Mouse (Mus musculus): ENCODE data around the gene Sema4a. TPM values are rescaled to one million over a fixed set of nuclear protein-coding genes. Genes with fewer than 3 reads are reported as not detected.
"Not testable (repeated sequence)": the region's sequence is repeated elsewhere in the genome, so short reads cannot be mapped to it uniquely, and the experiment has no call there.

Gene Sema4a
- polyA plus RNA-seq, 1 experiment from 2014 or later, result 93.1 TPM

DNA sequence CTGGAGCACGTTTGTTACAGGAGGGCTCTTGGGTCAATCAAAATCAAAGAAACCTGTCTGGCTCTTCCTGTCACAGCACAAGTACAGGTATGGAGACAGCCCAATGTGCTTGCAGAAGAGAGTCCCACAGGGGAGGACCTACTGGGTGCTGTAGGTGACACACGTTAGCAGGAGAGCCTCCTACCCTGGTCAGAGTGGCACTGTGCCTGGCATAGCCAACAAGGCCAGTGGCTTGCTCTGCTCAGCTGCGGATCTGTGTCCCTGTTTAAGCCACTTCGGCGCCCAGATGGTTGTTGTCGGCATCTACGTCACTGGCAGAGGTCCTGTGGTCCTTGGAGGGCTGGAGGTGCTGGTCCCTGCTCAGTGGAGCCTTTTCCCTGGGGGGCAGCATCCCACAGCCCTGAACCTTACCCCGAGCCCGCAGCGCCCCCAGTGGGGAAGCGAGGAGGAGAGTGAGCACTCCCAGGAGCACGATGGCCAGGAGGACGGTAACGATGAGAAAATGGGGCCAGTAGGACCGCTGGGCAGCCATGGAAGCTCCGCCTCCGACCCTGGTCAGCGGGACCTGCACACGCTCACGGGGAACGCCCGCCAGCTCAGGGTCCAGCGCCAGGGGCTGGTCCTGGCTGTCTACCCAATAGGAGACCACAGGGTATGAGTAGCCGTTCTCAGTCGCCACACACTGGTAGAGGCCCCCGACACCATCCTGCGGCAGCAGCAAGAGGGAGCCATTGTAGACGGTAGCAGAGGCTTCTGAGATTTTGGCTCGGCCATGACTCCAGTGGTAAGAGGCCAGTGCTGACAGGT, 24.4 kb downstream of the Sema4a start:
- Histone ChIP-seq H3K4me1 (replicated peaks; ENCODE audit: control insufficient read depth, insufficient read depth, low read length) (peaks cover 6% of the 10 kb centered on the region; the same call in 1 of the 2 replicates), H3K9me3 (ENCODE audit: control insufficient read depth) (no peaks in the 10 kb centered on the region), H3K4me2 (replicated peaks; ENCODE audit: low read depth) (peak overlapping the region; percentile 52), H3K9ac (ENCODE audit: low read depth, low read length) (no peak overlapping the region), H3K36me3 (ENCODE audit: control insufficient read depth, insufficient read depth) (peaks cover 48% of the 10 kb centered on the region), H3K4me3 (ENCODE audit: low read depth, low read length) (no peak overlapping the region), H3K27ac (ENCODE audit: low read depth, low read length) (no peak overlapping the region), H3K27me3 (replicated peaks; ENCODE audit: control insufficient read depth, insufficient read depth, low read length) (no peaks in the 10 kb centered on the region)
- peak; percentile 68 for TF ChIP-seq CTCF (IDR thresholded peaks at IDR 0.05; ENCODE audit: low read depth)
- WGBS, result 32% methylated on average over 29 of the region's 29 CpGs
- ATAC-seq, result no peak

DNA sequence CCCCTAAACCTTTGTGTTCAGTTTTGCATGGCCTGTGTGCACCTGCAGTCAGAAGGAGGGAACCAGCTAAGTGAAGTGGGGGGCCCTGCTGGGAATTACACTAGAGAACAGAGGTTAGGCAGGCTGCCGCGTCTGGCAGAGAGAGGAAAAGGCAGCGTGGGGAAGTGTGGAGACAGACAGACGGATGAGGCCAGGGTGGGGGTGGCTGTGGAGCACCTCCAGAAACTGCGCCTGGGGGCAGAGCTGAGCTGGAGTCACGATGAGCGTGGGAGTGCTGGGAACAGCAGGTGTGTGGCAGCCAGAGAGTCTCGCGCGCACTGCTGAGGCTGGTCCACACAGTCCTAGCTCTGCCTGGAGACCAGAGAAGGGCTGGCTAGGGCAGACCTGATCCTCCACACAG, 25.5 kb downstream of the Sema4a start:
- WGBS, result 76% methylated on average over 10 of the region's 10 CpGs
- no peak for ATAC-seq

DNA sequence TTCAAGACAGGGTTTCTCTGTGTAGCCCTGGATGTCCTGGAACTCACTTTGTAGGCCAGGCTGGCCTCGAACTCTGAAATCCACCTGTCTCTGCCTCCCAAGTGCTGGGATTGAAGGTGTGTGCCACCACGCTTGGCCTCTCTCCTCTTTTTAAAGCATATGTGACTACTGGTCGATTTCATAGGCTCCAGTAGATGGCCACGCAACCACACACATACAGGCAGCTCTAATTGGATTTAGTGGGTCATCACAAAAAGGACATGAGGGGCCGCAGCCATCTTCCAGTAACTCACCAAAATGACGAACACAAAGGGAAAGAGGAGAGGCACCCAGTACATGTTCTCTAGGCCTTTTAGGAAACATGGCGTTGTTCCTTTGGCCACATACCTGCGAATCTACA, 32.3 kb downstream of the Sema4a start:
- 76% methylated on average over 8 of the region's 8 CpGs for WGBS

More for the DNA sequence above, 25.5 kb downstream of the Sema4a start:
- Histone ChIP-seq H3K27ac (ENCODE audit: low read depth, low read length) (no peak overlapping the region), H3K36me3 (ENCODE audit: control insufficient read depth, insufficient read depth) (peaks cover 48% of the 10 kb centered on the region), H3K4me2 (replicated peaks; ENCODE audit: low read depth) (no peak overlapping the region), H3K4me3 (ENCODE audit: low read depth, low read length) (no peak overlapping the region), H3K27me3 (replicated peaks; ENCODE audit: control insufficient read depth, insufficient read depth, low read length) (no peaks in the 10 kb centered on the region), H3K9me3 (ENCODE audit: control insufficient read depth) (no peaks in the 10 kb centered on the region), H3K9ac (ENCODE audit: low read depth, low read length) (no peak overlapping the region), H3K4me1 (replicated peaks; ENCODE audit: control insufficient read depth, insufficient read depth, low read length) (no peaks in the 10 kb centered on the region)
- no peak for TF ChIP-seq CTCF (IDR thresholded peaks at IDR 0.05; ENCODE audit: low read depth)

DNA sequence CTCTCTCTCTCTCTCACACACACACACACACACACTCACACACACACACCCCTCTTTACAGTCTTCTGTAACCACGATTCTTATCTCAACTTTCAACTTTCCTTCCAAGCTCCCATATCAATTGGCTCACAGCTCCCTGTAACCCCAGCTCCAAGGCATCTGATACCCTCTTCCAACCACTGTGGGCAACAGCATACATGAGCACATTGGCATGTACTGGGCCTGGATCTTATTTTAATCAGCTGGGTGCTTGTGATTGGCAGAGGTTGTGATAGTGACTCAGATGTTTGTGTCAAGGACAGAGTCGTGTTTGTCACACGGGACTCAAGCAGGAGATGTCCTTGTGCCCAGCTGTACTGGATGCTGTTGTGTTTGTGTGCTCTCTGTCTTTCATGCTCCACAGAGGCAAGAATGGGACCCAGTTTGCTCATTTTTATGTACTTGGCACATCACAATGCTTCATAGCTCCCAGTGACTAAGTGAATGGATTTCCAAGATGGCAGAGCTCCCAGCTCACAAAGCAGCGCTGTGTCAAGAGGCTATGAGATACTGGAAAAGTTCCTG, 33.6 kb downstream of the Sema4a start:
- no peak for TF ChIP-seq CTCF (IDR thresholded peaks at IDR 0.05; ENCODE audit: low read depth)
- WGBS, result 64% methylated on average over 4 of the region's 4 CpGs
- no peaks in the 10 kb centered on the region for H3K27me3 ChIP-seq (replicated peaks; ENCODE audit: control insufficient read depth, insufficient read depth, low read length)
- 0 out of 2 replicates have a peak, but pooled peaks cover 6% of the 10 kb centered on the region for H3K4me1 ChIP-seq (replicated peaks; ENCODE audit: control insufficient read depth, insufficient read depth, low read length)
- H3K9me3 ChIP-seq (ENCODE audit: control insufficient read depth), result no peaks in the 10 kb centered on the region
- H3K36me3 ChIP-seq (ENCODE audit: control insufficient read depth, insufficient read depth), result no peaks in the 10 kb centered on the region
- no peak for ATAC-seq
- H3K9ac ChIP-seq (ENCODE audit: low read depth, low read length), result no peak overlapping the region
- no peak overlapping the region for H3K27ac ChIP-seq (ENCODE audit: low read depth, low read length)
- H3K4me3 ChIP-seq (ENCODE audit: low read depth, low read length), result no peak overlapping the region
- H3K4me2 ChIP-seq (replicated peaks; ENCODE audit: low read depth), result no peak overlapping the region

More for the DNA sequence above, 32.3 kb downstream of the Sema4a start:
- not testable (repeated sequence) for H3K4me2 ChIP-seq (replicated peaks; ENCODE audit: low read depth); ATAC-seq; H3K4me1 ChIP-seq (replicated peaks; ENCODE audit: control insufficient read depth, insufficient read depth, low read length); H3K36me3 ChIP-seq (ENCODE audit: control insufficient read depth, insufficient read depth); H3K9me3 ChIP-seq (ENCODE audit: control insufficient read depth); H3K9ac ChIP-seq (ENCODE audit: low read depth, low read length); H3K4me3 ChIP-seq (ENCODE audit: low read depth, low read length); H3K27ac ChIP-seq (ENCODE audit: low read depth, low read length); H3K27me3 ChIP-seq (replicated peaks; ENCODE audit: control insufficient read depth, insufficient read depth, low read length)
- TF ChIP-seq CTCF (IDR thresholded peaks at IDR 0.05; ENCODE audit: low read depth), result peak; percentile 55

DNA sequence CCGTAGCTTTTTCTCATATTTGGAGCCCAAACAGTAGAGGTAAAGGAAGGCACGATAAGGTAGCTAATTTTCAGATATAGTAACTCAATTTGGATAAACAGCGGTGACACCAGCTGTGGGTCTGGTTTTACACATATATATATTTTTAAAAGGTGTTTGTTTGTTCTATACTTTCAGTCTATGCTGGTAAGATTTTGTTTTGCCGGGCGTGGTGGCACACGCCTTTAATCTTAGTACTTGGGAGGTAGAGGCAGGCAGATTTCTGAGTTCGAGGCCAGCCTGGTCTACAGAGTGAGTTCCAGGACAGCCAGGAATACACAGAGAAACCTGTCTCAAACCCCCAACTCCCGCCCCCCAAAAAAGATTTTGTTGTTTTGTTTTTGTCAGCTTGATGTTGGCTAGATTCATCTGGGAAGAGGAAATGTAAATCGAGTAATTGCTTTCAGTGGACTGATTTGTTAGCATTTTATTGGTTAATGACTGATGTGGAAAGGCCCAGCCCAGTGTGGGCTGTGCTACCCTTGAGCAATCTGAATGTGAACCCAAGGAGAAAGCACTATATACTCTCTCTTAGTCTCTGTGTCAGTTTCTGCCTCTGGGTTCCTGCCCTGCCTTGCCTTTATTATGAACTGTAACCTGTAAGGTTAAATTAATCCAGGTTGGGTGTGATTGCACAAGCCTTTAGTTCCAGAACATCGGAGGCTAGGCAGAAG, 35.1 kb downstream of the Sema4a start:
- H3K9ac ChIP-seq (ENCODE audit: low read depth, low read length), result no peak overlapping the region
- H3K36me3 ChIP-seq (ENCODE audit: control insufficient read depth, insufficient read depth), result peaks cover 6% of the 10 kb centered on the region
- H3K4me3 ChIP-seq (ENCODE audit: low read depth, low read length), result no peak overlapping the region
- no peak for TF ChIP-seq CTCF (IDR thresholded peaks at IDR 0.05; ENCODE audit: low read depth)
- no peaks in the 10 kb centered on the region for H3K27me3 ChIP-seq (replicated peaks; ENCODE audit: control insufficient read depth, insufficient read depth, low read length)
- 67% methylated on average over 10 of the region's 10 CpGs for WGBS
- no peak for ATAC-seq
- 0 out of 2 replicates have a peak, but pooled peaks cover 11% of the 10 kb centered on the region for H3K4me1 ChIP-seq (replicated peaks; ENCODE audit: control insufficient read depth, insufficient read depth, low read length)
- 0 out of 2 replicates have a peak overlapping the region, but pooled peaks have one; percentile 36 for H3K27ac ChIP-seq (ENCODE audit: low read depth, low read length)
- H3K4me2 ChIP-seq (replicated peaks; ENCODE audit: low read depth), result no peak overlapping the region
- H3K9me3 ChIP-seq (ENCODE audit: control insufficient read depth), result no peaks in the 10 kb centered on the region

DNA sequence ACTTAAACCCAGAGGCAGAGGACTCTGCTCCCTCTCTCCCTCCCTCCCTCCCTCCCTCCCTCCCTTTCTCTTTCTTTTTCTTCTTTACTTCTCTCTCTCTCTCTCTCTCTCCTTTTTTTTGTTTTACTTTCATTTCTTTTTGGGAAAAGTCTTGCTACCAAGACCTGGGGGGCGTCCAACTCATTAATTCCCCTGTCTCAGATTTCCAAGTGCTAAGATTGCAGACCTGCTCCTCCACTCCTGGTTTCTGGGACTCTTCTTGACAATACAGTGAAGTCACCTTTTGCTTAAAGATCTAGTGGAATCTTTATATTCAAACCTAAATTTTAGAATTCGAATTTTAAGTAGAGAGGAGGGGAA, 35.7 kb downstream of the Sema4a start:
- peak overlapping the region; percentile 95 for H3K4me2 ChIP-seq (replicated peaks; ENCODE audit: low read depth)
- ATAC-seq, result no peak
- H3K36me3 ChIP-seq (ENCODE audit: control insufficient read depth, insufficient read depth), result peaks cover 11% of the 10 kb centered on the region
- H3K4me3 ChIP-seq (ENCODE audit: low read depth, low read length), result peak overlapping the region; percentile 68; the same call in 1 of the 2 replicates
- no peak overlapping the region for H3K9ac ChIP-seq (ENCODE audit: low read depth, low read length)
- no peaks in the 10 kb centered on the region for H3K27me3 ChIP-seq (replicated peaks; ENCODE audit: control insufficient read depth, insufficient read depth, low read length)
- H3K27ac ChIP-seq (ENCODE audit: low read depth, low read length), result peak overlapping the region; percentile 36; the same call in 1 of the 2 replicates
- no peak for TF ChIP-seq CTCF (IDR thresholded peaks at IDR 0.05; ENCODE audit: low read depth)
- 7% methylated on average over 2 of the region's 2 CpGs for WGBS
- H3K9me3 ChIP-seq (ENCODE audit: control insufficient read depth), result no peaks in the 10 kb centered on the region
- 0 out of 2 replicates have a peak, but pooled peaks cover 11% of the 10 kb centered on the region for H3K4me1 ChIP-seq (replicated peaks; ENCODE audit: control insufficient read depth, insufficient read depth, low read length)

Measured in intestine, postnatal 0 days (tissue).